Mouse (Mus musculus) gastrocnemius, postnatal 10 days (tissue): ENCODE results near the gene Tmem72. TPM values are rescaled to one million over a fixed set of nuclear protein-coding genes. Genes with fewer than 3 reads are reported as not detected.

Experiments
- DNase-seq: peaks from one replicate; pipeline ENCODE4 v3.0.0; 2021; ENCODE audit warnings: mixed read lengths
- long read RNA-seq, 2 experiments: library from polyadenylated mRNA; stranded (forward); transcript quantifications; one replicate each; pipeline ENCODE4 v2.0.0; 2021
- total RNA-seq, 2 experiments: library from RNA; stranded (reverse); gene quantifications; 2 replicates each; pipeline ENCODE4 v1.2.3; 2021

Gene Tmem72
- total RNA-seq = under 1 TPM; 0.16 to 0.23 TPM
- long read RNA-seq, experiment 1 = 0 reads
- long read RNA-seq, experiment 2 = 0 reads

DNA sequence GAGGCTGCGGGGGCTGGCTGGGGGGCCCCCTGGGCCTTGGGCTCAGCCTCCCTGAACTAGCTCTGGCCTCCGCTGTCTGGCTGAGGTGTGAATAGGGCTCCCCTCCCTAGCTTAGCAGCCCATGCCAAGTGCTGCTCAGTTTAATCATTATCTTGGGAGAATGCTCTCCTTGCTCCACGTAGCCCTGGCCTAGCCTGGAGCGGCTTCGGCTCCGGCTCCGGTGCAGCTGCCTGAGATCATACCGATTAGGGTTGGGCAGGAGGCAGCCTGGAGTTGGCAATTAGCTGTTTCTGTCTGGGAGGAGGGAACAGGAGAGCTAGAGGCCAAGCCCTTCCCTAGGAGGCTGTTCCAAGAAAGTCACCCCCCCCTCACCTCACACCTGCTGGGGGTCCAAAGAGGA, at the start of gene Tmem72:
Tmem72 (minus strand) TSS at position 248 of the 400 bp plus-strand sequence.
- DNase-seq = no peak

DNA sequence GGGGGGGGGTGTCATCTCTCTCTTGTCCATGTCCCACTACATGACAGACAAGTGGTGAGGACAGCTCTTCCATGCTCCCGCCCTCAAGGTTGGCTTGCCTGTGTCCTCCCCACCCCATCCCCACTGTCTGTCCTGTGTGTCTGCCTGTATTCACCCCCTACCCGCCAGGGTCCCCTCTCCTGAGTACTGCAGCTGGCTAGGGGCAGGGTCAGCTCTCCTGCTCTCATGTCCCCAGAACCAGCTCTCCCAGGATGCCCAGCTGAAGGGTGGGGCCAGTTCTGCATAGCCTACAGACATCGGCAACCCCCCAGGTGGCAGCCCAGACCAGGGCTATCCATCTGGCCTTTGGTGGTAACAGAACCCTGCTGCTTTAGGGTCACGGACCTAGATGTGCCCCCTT, 47.8 kb upstream of the Tmem72 start:
- DNase-seq = no peak

DNA sequence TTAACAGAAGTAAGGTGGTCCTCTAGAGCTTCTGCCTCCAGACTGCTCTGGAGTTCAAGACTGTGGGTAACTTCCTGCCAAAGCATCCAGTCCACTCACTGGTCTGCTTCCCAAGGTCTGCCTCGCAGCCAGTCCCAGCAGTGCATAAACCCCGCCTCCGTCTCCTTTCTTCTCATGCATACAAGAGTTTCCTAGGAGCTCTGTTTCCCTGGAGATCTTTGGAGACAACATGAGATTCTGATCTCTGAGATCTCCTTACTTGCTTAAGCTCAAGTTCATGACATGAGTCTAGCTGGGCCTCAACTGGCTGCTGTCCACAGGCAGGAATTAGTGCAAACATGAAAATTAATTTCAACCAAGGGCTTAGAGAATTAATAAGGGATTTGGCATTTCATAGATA, 45.6 kb upstream of the Tmem72 start:
- no peak for DNase-seq

DNA sequence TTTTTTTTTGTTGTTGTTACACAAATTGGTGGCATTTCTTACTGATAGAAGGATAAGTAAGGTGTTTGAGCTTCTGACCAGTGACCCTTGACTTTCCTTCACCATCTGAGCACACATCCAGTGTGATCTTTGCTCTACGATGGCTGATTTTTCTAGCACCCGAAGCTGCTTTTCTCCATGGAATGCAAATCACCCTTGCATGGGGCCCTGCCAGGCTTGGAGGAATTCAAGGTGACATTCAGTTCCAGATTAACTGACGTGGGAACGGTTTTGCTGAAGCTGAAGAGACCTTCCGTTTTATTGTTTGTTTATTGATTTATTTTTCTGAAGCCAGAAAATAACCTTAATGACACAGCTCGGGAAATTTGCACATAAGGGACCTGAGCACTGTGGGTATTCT, 43.5 kb upstream of the Tmem72 start:
- DNase-seq = no peak

DNA sequence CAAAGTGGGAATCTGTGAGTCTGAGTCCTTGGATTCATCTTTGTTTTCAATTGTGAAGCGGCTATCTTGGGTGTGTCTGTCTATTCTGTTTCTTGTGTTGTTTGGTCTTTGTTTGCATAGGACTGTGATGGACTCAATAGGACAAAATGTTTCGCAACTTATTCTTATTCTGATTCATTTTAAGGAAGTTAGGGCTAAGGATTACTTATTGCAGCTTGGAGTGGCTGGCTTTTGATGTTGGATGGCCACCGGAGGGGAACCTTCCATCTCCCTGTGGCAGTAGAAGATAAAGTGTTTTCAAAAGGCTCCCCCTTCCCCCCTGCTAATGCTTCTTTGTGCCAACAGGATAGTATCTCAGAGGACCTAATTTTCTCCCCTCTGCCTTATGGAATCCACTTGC, 39.7 kb upstream of the Tmem72 start:
- no peak for DNase-seq

DNA sequence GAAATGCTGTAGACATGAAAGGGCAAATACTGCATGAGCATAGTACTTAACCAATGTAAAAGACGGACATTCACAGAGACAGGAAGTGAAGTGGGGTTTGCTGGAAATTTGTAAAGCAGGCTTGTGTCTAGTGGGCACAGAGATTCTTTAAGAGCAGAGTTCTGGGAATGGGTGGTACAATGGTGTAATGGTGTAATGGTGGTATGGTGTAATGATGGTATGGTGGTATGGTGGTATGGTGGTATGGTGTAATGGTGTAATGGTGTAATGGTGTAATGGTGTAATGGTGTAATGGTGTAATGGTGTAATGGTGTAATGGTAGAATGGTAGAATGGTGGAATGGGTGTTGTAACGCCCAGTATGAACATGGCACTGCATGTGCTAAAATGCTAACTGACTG, 21.3 kb upstream of the Tmem72 start:
- DNase-seq = no peak

DNA sequence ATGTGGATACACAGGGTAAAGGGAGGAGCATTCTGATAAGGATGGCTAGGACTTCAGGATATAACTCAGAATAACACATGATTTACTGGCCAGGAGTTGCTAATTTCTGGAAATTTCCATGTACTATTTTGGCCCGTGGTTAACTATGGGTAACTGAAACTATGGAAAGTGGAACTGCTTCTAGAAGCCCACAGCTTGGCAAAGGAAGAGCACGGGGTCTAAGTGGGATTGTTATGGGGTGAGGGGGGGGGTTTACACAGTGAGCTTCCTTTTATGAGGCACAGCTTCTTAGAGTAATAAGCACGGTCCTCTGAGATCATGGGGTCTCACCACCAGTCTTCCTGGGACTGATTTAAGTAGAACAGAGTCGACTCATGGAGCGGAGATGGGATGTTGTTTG, 18.6 kb upstream of the Tmem72 start:
- no peak for DNase-seq

DNA sequence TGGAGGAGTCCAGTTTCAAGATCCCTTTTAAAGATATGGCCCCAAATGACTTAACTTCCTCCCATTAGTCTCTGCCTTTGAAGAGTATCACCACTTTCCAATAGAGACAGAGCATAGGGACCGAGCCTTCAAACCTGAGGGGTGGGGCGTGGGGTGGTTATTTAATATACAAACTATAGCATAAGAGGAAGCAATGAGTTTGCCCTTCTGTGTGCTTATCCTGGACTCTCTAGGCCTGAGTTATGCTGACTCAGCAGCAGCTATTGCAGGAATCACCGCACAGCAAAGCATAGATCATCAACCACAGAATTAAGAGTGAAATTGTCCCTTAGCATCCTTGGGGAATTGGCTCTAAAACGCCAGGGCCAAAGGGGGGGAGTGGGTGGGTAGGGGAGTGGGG, 16.9 kb upstream of the Tmem72 start:
- DNase-seq = no peak

DNA sequence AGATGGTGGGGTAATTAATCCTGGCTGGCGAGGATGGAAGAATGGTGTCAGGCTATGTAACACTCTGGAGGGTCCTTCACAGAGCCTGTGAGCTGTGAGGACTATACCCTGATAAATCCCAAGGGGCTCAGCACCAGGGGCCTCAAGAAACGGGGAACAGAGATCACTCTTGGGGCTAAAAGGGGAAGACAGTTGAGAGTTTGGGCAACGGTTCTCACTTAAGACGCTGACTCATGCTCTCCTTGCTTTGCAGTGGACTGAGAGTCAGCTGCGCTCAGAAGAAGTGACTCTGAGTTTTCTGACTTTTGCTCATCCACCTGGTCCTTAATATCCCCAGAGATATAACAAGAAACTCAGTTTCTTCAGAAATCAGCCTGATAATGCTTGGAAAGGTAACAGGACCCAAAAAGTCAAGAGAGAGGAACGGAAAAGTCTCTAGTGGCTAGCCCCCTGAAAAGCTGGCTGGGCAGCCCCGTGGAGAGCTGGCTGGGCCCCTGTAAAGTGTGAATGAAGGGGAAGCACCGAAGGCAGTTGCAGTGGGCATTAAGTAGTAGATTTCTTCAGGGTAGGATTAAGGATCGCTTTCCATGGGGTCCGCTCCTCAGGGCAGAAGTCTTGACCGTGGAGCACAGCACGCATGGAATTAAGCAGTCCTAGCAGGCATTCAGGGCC, 7.9 kb upstream of the Tmem72 start:
- no peak for DNase-seq

DNA sequence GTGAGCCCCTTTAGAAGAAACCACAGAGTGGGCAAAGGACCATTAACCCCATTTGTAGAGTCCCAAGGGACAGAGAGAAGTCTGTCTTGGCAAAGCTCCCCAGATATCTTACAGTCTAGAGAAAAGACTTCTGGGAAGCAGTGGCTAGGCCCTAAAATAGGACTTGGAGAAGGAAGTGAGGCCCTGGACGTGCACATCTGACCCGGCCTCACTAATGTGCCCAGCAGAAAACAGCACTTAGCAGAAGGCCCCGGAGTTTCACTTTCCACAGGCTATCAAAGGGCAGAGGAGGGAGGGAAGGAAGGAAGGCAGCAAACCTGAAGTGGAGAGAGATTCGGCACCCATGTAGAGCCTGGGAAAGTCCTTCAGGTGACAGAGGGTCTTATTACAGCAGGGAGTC, 2.2 kb upstream of the Tmem72 start:
- DNase-seq = no peak

DNA sequence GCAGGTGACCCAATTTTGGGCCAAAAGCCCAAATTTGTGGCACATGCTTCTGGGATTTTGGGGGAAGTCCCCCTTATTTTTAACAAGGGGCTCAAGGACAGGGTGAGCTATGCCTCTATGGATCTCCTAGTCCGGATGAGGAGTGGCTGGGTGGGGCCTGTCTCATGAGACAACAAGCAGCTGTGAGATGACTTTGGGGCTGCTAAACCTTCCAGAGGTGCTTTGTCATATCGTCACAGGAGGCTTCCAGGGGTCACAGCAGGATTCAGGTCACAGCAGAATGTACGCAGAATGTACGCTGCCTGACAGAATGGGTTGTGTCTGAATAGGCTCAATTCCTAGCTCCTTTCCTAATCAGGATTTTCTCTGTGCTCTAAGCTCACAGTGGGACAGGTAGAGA, 1.6 kb upstream of the Tmem72 start:
- DNase-seq = no peak

DNA sequence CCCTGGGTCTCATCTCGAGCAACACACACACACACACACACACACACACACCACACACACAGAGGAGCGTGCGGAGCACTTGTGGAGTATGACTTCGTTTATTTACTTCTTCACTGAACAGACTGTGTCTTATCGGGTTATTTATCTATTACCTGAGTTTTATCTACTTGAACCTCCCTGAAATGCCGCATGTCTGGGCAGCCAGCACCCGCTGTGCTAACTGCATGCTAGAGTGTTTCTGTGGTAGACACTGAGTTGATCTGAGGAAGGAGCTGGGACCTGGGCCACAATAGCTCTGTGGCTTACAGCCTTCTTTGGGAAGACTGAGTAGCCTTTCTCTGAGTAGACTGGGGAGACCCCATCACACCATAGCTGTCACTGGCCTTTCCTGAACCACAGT, 1.1 kb upstream of the Tmem72 start:
- no peak for DNase-seq

DNA sequence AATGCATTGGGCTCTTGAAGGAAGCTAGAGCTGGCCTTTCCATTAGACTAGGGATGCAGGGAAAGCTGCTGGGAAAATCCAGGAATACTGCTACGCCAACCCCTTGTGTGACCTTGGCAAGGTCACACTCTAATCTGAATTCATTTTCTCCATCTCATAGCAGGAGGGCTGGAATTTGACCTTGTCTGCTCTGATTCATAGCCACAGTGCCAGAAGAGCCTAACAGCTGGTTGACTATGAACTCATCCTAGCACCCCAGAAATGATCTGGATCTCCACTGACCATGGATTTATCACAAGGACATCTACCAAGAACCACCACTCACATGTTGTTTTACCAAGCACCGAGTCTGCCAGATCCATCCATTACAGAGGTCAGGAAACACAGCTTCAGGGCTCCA, 1.5 kb downstream of the Tmem72 start:
- DNase-seq = no peak

DNA sequence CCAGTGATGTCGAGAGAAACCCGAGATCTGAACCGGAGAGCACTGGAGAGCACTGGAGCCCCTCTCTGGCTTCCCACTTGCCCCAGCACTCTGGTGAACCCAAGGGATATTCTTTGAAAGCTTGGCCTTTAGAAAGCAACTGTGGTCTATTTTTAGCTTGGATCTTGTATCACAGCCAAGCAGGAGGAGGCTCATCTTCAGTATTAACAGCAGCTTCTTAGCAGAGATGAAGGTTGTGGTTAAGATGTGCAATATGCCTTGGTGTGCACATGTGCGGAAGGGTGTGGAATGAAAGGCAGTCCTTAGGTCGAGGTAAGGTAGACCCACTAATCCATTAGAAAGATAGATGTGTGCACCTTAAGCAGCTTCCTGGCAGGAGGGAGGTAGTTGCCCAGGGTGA, 2.1 kb downstream of the Tmem72 start:
- DNase-seq = no peak

DNA sequence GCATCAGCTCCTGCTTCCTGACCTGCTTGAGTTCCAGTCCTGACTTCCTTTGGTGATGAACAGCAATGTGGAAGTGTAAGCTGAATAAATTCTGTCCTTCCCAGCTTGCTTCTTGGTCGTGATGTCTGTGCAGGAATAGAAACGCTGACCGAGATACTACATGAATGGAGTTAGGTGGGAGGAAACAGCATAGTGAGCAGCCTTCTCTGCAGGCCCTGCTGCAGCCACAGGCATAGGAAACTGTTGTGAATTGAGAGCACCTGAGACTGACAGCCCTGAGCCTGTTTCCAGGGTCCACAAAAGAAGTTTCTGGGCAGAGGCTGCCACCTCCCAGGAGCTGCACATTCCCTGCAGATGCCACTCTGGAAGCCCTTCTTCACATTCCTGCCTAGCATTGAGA, 2.7 kb downstream of the Tmem72 start:
- DNase-seq = no peak

DNA sequence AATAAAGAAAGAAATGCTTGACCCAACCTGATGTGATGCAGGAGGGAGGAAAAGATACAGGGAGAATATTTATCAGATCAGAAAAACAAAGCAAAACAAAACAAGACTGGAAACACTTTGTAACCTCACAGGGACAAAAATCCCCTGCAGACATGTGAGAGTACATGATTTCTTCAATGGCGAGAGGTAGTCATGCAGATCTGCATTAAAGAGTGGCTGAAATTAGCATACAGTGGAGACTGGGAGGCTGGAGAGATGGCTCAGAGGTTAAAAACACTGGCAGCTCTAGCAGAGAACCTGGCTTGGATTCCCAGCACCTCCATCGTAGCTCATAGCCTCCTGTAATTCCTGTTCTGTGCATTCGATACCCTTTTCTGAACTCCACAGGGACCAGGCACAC, 4.2 kb downstream of the Tmem72 start:
- DNase-seq = no peak

DNA sequence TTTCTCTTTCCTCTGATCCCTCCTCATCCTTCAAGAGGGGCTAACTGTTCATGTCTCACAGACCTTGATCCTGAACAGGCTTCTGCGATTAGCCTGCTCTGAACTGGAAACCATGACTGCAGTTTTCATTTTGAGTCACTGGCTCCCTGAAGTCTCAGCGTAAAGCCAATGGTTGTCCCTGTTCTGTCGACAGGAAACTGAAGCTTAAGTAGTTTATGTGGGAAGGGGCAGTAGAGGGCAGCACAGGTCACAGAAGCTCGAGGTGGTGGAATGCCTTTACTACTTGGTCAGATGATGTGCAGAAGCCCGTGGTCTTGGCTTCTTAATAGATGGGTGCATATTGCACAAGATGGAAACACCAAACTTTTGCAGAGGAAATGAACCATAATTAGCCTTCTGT, 4.7 kb downstream of the Tmem72 start:
- DNase-seq = no peak

DNA sequence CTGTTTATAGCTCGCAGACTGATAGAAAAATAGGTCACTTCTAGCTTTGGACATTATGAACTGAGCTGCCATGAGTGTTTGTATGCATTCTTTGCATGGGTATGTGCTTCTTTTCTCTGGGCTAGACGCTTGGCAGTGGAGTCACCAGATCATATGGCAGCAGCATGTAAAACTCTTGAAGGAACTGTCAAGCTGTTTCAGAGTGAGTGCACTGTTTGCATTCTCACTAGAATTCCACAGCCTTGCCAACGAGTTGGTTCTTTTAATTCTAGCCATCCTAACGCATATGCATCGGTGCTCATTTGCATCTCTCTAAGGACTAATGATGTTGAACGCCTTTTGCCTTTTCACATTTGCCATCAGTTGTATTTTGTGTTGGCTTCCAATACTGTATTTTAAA, 12.4 kb downstream of the Tmem72 start:
- no peak for DNase-seq

DNA sequence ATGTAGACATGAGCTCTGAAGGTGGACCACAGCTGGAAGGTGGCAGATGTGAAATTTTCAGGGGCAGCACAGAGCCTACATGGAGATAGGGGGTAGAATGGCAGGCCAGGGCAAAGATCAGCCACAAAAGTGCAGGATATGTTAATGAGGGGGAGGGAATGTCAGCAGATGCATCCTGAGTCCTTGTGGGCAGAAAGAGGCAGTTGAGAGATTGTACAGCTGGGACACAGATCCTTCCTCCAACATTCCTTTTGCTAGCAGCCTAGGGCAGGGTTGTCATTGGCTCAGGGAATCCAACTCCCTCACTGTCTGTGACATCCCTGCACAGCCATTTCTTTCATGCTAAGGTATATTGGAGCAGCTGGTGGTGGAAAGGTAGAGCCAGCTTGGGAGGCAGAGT, 15.9 kb downstream of the Tmem72 start:
- DNase-seq = no peak

DNA sequence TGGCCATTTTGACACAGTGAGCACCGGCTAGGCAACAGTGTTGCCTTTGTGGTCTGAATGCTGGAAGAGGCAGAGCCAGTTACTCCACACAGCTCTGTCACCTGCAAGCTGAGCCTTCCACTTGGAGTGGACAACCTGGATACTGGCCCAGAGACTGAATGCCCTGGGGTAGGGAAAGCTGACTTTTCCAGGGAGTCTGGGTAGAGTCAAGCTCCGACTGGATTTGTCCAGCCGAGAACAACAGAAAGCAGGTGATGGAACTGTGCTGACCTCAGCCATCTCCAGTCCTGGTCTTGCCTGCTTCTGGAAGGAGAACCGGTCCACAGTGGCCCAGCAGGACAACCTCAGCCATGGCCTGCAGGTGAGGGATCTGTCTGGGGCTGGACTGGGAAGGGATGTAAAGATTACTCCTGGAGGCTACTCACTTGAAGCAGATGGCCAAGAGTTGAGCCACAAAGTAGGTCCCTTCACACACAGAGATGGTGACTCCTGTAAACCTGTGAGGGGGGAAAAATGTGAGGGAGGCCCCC, 18.8 kb downstream of the Tmem72 start:
- no peak for DNase-seq

DNA sequence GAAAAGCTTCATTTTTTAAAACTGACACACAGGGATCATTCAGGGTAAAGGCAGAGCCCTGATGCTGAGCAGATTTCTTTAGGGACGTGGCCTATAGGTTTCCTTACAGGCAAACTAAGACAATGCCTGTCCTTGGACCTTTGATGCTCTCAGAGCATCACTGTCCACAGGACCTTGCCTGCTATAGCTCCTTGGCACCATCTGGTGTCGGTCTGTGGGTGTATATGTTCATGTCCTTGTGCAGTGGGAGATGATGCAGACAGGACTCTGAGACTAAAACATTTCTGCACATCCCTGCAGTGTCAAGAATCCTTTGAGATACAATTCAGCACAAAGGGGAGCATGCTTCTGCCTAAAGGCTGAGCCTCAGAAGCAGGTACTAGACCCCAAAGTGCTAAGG, 19.3 kb downstream of the Tmem72 start:
- DNase-seq = no peak

DNA sequence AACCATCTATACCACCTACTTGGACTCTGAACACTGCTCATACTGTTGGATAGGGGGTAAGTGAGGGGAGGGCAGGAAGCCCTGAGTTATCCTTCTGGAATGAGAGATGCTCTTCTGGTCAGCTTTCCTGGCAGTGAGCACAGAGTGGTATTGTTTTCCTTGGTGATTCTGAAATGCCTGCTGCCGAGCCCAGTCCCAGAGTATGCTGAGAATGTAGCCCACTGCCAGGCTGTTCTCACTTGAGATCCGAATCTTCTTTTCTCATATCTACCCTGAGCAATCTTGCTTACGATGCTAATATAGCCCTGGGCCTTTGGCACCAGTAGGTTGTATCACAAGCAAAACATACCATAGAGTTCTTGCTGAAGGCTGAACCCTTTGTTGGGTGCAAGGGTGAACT, 22.4 kb downstream of the Tmem72 start:
- no peak for DNase-seq

DNA sequence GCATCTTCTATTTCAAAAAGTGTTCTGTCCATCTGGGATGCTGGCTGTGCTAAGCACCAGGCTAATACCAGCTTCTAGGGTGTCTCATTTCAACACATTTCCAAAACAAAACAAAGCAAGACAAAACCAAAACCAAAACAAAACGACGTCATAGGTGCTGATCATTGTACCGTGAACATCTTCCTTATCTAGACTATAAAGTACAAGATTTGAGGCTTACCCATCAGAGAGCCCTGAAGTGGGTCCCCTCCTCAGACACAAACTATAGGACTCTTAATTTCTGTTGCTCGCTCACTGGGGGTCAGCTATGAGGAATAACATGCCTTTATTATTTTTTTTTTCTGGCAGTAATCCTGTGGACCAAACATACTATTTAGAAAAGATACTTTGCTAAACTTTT, 23.1 kb downstream of the Tmem72 start:
- no peak for DNase-seq

DNA sequence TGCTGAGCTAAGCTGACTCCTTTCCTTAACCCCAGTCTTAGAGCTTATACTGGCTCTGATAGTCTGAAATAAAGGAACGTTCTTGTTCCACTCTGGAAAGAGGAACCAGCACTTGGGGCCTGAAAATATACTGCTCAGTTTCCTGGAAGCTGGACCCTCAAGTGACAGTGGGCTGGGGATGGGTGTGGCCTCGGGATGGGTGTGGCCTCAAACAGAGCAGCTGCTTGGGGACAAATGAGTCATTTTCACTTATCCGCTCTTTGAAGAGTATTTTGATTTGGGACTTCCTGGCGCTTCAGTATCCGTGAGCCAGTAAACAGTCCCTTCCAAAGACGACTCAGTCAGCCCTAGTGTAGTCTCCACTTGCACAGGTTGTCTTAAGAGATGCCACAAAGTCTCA, 34.4 kb downstream of the Tmem72 start:
- no peak for DNase-seq
